Mouse (Mus musculus) heart, postnatal 14 days (tissue): ENCODE results near the gene Gtf2b. TPM values are rescaled to one million over a fixed set of nuclear protein-coding genes. Genes with fewer than 3 reads are reported as not detected.

Experiments
- DNase-seq, 2 experiments: peaks; one replicate each; pipeline ENCODE4 v3.0.0; 2021 to 2022
- intact Hi-C: fragments of 180-260 bp; cut with DNase I; formaldehyde crosslinking; loops from one replicate; pipeline ENCODE4 v1.15.1; 2025
- total RNA-seq, 2 experiments: library from RNA; stranded (reverse); gene quantifications; 2 replicates each; pipeline ENCODE4 v1.2.3; 2021

Gtf2b gene
- total RNA-seq, 2 experiments from 2014 or later = 20.4 to 21.7 TPM

DNA sequence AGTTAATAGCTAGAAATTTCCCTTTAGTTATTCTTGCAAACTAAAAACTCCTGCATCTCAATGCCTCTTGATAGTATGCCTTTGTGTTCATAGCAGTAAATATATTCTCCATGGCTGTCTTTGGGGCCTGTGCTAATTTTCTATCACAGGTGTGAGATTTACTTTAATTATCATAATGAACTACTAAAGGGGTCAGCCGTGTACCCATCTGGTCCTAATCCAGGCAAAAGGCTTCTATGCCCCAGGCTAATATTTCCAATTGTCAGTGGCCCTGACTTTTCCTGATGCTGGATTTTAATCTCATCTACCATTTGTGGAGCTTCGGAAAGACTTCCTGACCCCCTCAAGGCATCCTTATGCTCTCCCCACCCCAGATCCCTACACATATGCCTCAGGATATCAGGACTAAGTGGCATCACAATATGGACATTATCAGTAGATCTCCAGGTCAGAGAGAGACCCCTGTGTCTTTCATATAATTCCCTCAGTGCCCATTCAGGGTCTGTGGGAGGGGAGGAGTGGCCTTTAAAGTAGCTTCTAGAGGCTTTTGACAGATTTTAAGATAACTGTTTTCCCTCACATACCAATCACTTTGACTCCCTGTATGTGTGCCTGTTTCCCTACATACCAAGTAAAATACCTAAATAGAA is 21.7 kb downstream of the Gtf2b start:
- intact Hi-C loops = no loop called here
- DNase-seq = no peak

DNA sequence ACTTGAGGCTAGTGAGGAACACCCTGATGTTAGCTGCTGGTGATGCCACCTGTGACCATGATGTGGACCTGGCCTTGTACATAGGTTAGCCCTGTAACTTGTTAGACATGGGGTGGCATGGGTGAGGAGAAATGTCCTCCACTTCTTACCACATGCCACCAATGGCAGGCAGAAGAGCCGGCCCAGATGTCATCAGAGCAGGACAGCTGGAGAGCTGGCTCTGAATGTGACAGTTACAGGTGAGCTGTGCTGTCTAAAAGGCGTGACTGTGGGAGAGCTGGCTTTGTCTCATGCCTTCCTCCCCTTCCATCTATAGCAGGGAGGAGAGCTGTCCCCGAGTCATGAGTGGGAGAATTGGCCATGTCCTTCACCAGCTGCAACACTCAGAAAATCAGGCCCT is 30.7 kb downstream of the Gtf2b start:
- no peak for DNase-seq
- intact Hi-C loops = no loop called here

DNA sequence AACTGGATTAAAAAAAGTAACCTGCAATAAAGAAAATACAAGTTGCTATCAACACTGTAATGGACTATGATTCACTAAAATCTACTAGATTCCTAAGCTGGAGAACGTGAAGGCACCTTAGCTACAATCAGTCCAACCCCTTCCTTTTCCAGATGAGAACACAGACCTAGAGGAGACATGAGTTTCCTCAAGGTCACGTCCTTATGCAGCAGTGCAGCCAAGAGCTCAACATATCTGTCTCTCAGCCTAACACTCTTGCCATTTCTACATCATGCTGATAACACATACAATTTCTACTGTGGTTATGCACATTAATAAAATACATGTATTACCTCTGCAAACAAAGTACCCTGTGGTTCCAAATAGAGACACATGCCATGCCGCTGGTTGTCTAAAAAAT is 46.7 kb downstream of the Gtf2b start:
- DNase-seq = no peak

DNA sequence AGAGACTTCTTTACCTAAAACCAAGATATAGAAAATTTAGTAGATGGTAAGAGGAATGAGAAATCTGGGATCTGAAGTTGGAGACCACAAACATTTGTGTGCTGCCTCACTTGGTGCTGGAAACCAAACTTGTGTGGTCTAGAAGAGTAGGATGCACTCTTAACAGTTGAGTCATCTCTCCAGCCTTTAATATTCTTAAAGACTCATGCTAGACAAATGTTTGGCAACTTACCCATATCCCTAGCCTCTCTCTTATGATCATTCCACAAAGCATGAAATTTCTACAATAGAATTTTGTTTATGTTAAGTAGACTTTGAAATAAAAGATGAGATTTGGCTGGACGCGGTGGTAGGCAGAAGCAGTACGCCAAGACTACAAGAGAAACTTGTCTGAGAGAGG is 52.7 kb downstream of the Gtf2b start:
- intact Hi-C loops = no loop called here
- DNase-seq = no peak

More for the DNA sequence above, 46.7 kb downstream of the Gtf2b start:
- intact Hi-C loops = loop anchor here (5.0 kb wide), 1 partner anchor 76 kb away; no protein-coding TSS in a partner anchor

DNA sequence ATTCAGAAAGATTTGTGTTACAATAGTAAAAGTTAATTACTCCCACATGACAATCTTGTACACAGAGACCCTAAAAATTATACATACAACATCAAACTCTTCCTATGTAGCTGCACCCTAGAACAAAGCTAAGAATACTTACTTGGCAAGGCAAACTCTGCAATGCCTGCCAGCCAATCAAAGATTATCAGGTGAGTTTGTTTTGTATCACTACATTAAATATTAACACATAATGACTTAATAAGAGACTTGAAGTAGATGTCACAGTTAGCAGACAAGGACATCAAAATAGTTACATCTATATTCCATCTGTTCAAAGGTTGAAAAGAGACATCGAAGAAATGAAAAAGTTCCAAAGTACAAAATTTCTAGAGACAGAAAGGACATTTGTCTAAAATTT is 58.8 kb downstream of the Gtf2b start:
- no peak for DNase-seq
- intact Hi-C loops = no loop called here

DNA sequence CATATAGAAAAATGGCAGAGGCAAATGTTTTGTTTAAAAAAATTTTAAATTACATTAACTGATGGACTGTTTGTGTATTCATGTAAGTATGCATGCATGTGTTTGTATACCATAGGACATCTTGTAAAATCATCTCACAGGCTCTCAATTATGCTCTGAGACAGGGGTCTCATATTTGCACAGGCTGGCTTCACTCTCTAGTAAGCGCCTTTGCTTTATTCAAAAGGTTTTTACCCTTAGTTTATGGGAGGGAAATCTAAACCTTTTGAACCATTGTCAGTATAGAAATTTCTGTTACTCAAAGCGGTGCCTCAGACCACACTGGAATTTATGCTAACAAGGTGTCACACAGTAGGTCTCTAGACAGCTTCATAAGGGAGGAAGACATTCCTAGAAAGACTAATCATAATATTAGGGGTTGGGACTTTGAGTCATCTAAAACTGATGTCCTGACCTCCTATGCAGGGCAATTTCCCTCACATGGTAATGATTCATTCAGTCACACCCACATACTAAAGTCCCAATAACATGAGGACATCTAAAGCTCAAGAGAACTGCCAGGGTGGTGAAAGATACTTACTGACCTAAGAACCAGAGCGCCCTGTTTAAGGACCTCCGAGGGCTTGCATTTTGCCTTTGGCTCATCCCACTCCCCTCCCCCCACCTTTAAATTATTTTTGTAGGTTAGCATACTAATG is 61.8 kb downstream of the Gtf2b start:
- intact Hi-C loops = no loop called here
- DNase-seq = no peak

DNA sequence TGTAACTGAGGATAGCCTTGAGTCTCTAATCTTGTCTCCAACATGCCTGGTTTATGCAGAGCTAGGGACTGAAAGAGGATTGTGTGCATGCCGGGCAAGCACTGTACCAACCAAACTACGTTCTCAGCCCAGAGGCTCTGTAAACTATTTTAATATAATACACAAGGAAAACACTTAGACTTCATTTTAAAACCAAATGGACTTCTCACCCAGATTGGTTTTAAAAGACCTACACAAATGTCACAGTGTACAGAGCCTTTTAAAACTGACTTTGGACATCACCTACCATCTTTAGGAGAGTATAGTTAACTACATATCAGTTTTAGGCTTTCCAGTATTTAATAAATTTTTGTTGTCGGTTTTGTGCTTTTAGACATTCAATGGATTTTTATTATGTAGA is 68.1 kb downstream of the Gtf2b start:
- intact Hi-C loops = no loop called here
- no peak for DNase-seq

Other genes starting within 250 kb of the Gtf2b start
- 10 to 100 TPM in 1 of 2 experiments, 1 to 10 TPM in 1; 9.6 to 10.5 TPM for gene Gbp7, start 234.7 kb upstream of the Gtf2b start, total RNA-seq
- 10 to 100 TPM; 10.5 to 13.3 TPM for gene Gbp3, start 205.0 kb upstream of the Gtf2b start, total RNA-seq
- under 1 TPM; 0.10 to 0.12 TPM for gene Gbp2b, start 170.2 kb upstream of the Gtf2b start, total RNA-seq
- 1 to 10 TPM; 8.8 to 9.8 TPM for gene Gbp2, start 144.4 kb upstream of the Gtf2b start, total RNA-seq
- gene Kyat3, start 64.0 kb upstream of the Gtf2b start, total RNA-seq = 1 to 10 TPM; 5.4 to 8.2 TPM
- 10 to 100 TPM; 41.3 to 44.4 TPM for gene Pkn2, start 117.0 kb downstream of the Gtf2b start, total RNA-seq